Mouse (Mus musculus): ENCODE data around the gene Hormad1. TPM values are rescaled to one million over a fixed set of nuclear protein-coding genes. Genes with fewer than 3 reads are reported as not detected.
"Not testable (repeated sequence)": the region's sequence is repeated elsewhere in the genome, so short reads cannot be mapped to it uniquely, and the experiment has no call there.

Gene Hormad1
- total RNA-seq, 2 experiments from 2014 or later = not detected

DNA sequence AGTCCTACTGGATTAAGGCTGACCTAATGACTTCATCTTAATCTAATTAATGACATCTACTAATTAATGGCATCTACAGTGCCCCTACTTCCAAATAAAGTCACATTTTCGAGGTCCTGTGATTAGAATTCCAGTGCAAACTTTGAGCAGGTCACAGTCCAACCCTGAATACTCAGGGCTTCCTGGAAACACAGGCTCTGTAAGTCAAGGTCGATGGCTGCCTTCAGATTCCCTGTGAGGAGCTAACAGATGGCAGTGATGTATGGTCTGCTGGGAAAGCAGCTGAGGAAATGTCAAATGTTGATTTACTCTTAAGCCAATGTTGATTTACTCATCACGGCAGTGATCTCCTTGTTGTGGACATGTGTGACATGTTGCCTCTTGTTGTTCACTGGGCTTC is 5.5 kb upstream of the Hormad1 start:
- no peak for ATAC-seq (replicated peaks; ENCODE audit: poor library complexity, severe bottlenecking)

DNA sequence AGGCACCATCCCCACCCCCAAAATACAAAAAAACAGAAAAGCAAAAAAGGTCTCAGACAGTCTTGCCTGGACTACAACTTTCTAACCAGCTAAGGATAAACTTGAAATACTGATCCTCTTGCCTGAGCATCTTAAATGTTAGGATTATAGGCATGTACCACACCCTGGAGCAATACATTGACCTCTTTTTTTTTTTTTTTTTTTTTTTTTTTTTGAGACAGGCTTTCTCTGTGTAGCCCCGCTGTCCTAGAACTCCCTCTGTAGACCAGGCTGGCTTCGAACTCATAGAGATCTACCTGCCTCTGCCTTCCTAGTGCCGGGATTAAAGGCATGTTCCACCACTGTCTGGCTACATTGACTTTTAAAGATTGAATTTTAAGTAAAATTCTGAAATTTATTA is 1.3 kb downstream of the Hormad1 start:
- no peak for ATAC-seq (replicated peaks; ENCODE audit: poor library complexity, severe bottlenecking)

DNA sequence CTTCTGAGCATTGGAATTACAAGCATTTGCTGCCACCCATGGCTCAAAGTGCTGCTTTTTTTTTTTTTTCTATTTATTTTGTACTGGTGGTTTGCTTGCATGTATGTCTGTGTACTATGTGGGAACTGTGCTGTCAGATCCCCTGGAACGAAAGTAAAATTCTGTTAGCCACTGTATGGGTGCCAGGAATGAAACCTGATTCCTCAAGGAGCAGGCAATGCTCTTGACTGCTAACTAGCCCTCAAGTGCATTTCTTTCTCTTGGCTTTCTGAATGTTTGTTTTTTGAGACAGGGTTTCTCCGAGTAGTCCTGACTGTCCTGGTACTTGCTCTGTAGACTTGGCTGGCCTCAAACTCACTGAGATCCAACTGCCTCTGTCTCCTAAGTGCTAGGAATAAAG is 2.3 kb downstream of the Hormad1 start:
- ATAC-seq (replicated peaks; ENCODE audit: poor library complexity, severe bottlenecking) = no peak

DNA sequence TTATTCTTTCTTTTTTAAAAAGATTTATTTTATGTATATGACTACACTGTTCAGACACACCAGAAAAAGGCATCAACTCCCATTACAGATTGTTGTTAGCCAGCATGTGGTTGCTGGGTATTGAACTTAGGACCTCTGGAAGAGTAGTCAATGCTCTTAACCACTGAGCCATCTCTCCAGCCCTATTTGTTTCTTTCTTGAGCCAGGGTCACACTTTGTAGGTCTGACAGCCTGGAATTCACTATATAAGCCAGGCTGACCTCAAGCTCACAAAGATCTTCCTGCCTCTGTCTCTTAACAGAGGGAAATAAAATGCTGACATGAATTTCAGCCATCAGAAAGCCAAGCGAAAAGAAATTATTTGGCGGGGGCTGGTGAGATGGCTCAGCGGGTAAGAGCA is 10.1 kb downstream of the Hormad1 start:
- ATAC-seq (replicated peaks; ENCODE audit: poor library complexity, severe bottlenecking) = no peak

DNA sequence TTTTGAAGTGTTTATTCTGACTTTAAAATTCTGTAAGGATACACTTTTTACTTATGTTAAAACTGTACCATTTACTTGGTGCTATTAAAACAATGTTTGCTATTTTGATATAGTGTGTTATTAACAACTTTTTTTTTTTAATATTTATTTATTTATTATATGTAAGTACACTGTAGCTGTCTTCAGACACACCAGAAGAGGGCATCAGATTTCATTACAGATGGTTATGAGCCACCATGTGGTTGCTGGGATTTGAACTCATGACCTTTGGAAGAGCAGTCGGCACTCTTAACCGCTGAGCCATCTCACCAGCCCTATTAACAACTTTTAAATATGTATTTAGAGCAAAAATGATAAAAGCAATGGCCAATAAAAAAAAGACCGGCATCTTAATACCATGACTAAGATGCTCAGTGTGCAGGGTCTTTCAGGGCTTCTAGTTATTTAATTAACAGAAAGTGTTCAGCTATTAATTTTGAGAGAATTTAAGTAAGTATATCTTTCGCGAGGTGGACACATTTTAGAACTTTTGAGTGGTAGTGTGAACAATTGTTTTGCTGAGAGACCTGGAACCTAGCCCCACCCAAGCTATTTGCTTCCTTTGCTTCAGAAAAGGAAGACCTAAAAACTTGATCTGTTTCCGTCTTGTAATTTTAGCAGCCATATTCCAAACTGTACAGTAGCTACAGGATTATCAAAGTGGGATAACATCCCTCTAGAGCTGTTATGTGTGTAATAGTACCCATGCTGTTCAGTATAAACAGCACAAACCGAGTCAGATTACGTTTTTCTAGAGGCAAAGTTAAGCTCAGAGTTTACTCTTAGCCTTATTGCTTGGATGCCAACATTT is 28.5 kb downstream of the Hormad1 start:
- ATAC-seq (replicated peaks; ENCODE audit: poor library complexity, severe bottlenecking) = no peak; the same call in 1 of the 2 replicates

DNA sequence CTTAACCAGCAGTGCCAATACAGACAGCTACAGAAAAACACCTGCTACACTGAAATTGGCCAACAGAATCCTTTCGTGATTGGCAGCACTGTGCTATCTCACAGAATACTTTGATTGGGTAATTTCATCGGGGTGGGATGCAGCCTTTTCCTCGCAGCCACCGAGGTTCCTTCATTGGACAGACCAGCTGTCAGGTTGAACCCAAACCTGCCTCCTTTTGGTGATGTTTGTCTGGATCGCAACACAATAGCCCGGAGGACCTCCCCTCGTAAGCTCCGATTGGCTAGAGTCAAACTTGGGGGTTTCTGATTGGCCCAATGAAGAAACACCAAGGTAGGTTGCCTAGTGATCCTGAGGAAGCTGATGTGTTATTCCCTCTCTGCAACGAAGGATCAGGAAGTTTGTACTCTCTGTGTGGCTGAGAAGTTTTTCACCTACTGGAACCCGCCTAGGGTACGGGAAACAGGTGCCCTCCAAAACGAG is 29.2 kb downstream of the Hormad1 start, which contains the start of gene Golph3l:
Gene Golph3l, plus strand, starts transcription at position 331 of the 483 bp plus-strand sequence.
- peak; percentile 100 for ATAC-seq (replicated peaks; ENCODE audit: poor library complexity, severe bottlenecking)

DNA sequence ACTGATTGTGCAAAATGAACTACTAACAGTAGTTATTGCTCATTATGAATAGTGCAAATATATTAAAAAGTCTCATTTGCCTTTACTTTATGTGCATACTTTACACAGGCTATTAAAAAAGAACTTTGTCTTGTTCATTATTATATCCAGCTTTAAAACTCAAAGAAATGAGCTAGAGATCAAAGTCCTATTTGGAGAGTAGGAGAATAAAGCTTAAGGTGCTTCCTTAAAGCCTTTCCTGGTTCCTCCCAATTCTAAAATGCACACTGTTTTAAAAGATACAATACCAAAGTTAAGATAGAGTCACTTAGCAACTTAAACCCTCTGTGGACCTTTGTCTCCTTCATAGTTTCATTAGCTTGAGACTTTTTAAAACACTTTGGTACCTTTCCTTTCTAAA is 39.3 kb downstream of the Hormad1 start:
- no peak for ATAC-seq (replicated peaks; ENCODE audit: poor library complexity, severe bottlenecking)

DNA sequence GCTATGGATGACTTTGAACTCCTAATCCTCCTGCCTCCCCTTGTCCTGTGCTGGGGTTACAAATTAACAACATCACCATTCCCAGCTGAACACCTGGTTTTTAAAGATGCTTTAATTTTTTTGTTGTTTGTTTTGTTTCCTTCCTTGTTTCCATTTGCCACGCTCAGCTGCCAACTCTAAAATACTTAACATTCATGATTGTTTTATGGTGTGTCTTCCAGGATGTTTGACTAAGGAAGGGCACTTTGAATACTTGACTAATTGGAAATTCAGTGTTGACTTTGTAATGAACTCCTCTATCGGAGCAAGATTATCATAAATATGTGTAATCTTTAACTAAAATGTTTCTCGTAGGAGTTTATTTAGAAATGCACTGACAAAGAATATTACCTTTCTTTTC is 41.8 kb downstream of the Hormad1 start:
- ATAC-seq (replicated peaks; ENCODE audit: poor library complexity, severe bottlenecking) = no peak

DNA sequence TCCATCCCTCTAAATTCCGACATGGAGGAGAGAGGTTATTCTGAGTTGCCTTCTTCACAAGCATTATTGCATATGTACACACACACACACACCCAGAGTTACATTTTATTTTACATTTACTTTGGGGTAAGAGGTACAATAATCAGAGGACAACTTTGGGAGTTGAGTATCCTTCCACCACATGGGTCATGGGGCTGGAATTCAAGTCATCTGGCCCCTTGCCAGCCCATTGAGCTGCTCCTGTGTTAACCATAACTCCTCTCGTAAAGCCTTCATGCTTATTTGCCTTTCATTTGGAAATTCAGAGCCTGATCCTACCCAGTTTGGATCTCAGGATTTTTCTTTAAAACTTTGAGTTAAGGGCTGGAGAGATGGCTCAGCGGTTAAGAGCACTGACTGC is 46.6 kb downstream of the Hormad1 start:
- ATAC-seq (replicated peaks; ENCODE audit: poor library complexity, severe bottlenecking) = no peak

DNA sequence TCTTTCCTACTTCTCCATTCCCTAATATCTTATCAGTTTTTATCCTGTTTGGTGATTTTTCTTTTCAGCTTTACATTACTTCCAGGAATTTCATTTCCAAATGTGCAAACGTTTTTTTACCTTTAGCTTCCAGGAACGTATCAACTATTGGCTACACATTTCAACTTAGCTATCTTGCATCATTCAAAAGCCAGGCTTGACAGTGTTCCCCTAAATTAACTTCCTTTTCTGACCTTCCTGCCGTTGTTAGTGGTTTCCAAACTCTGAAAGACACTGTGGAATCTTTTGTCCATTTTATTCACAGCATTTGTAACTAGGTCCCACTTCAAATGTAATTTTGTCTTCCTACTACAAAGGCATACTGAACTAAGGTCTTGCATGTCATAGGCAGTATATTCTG is 49.7 kb downstream of the Hormad1 start:
- ATAC-seq (replicated peaks; ENCODE audit: poor library complexity, severe bottlenecking) = peak; percentile 81

DNA sequence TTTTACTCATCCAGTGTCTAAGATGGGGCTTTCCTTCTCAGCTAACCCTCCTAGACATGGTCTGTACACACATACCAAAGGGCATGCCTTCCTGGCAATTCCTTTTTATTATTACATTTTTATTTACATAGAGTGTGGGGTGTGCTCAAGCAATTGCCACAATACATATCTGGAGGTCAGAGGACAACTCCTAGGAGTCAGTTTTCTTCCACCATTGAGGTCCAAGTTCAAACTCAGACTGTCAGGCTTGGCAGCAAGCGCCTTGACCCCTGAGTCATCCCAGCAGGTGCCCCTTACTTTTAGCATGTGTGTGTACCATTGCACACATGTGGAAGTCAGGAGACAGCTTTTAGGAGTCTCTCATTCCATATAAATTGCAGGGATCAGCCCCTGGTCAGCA is 54.5 kb downstream of the Hormad1 start:
- ATAC-seq (replicated peaks; ENCODE audit: poor library complexity, severe bottlenecking) = no peak

DNA sequence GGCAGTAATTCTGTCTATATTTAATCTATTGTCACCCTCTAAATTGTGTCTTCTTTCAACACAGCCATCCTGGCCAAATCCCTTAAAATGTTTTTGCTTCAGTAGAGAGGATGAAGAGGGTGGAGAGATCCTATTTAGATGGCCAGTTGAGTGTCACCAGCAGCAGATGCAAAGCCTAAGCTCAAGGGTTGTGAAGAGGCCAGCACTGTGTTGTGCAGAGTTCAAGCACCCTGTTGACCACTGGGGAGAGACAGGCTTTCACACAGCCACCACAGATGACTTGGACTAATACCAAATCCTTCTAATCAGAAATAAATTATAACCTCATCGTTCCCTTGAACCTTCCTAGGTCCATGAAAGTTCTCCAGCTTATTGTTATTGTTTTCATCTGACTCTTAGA is 59.0 kb downstream of the Hormad1 start:
- ATAC-seq (replicated peaks; ENCODE audit: poor library complexity, severe bottlenecking) = no peak

DNA sequence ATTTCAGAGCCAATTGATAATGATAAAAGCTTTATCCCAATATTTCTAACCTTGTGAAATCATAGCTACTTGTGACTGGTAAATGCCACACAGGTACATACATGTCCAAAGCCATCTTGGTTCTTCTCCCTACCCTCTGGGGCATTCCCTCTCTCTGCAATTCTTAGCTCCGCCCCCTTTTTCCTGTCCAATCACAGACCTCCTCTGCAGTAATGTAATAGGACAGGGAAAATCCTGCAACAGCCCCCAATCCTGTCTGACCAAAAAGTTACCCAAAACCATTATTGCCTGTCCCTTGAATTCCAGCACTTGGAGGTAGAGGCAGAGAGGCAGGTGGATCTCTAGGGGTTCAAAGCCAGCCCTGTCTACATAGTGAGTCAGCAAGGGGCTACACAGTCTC is 61.8 kb downstream of the Hormad1 start:
- ATAC-seq (replicated peaks; ENCODE audit: poor library complexity, severe bottlenecking) = no peak

DNA sequence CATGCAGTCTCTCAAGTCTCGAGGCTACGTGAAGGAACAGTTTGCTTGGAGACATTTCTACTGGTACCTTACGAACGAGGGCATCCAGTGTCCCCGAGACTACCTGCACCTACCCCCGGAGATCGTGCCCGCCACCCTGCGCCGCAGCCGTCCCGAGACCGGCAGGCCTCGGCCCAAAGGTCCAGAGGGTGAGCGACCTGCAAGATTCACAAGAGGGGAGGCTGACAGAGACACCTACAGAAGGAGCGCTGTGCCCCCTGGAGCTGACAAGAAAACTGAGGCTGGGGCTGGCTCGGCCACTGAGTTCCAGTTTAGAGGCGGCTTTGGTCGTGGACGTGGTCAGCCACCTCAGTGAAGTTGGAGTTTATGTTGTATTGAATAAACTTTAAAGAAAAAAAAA is 62.9 kb downstream of the Hormad1 start:
- ATAC-seq (replicated peaks; ENCODE audit: poor library complexity, severe bottlenecking) = not testable (repeated sequence)

DNA sequence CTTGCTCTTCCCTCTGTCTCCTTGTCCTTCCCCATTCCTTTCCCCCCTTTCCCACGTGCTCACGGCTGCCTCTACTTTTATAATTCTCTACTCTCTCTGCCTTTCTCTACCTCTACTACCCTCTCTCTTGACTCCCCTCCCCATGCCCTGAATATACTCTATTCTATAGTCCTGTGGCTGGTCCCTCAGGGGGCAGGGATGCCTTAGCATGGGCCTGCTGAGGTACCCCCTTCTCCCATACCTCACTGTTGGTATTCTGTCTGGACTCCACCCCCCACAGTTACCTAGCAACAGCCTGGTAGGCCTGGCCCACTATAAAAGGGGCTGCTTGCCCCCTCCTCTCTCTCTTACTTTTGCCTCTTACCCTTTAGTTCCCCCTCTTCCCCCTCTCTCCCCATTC is 64.1 kb downstream of the Hormad1 start:
- no peak for ATAC-seq (replicated peaks; ENCODE audit: poor library complexity, severe bottlenecking)

DNA sequence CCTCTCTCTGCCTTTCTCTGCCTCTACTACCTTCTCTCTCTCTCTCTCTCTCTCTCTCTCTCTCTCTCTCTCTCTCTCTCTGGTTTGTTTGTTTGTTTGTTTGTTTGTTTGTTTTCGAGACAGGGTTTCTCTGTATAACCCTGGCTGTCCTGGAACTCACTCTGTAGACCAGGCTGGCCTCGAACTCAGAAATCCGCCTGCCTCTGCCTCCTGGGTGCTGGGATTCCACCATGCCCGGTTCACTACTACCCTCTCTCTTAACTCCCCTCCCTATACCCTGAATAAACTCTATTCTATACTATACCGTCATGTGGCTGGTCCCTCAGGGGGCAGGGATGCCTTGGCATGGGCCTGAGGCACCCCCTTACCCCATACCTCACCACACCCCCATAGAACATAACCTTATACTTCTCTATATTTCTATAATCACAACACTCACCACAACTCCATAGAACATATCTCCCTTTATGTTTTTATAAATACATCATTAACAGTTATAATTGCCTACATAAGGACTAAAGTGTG is 64.6 kb downstream of the Hormad1 start:
- ATAC-seq (replicated peaks; ENCODE audit: poor library complexity, severe bottlenecking) = not testable (repeated sequence)

DNA sequence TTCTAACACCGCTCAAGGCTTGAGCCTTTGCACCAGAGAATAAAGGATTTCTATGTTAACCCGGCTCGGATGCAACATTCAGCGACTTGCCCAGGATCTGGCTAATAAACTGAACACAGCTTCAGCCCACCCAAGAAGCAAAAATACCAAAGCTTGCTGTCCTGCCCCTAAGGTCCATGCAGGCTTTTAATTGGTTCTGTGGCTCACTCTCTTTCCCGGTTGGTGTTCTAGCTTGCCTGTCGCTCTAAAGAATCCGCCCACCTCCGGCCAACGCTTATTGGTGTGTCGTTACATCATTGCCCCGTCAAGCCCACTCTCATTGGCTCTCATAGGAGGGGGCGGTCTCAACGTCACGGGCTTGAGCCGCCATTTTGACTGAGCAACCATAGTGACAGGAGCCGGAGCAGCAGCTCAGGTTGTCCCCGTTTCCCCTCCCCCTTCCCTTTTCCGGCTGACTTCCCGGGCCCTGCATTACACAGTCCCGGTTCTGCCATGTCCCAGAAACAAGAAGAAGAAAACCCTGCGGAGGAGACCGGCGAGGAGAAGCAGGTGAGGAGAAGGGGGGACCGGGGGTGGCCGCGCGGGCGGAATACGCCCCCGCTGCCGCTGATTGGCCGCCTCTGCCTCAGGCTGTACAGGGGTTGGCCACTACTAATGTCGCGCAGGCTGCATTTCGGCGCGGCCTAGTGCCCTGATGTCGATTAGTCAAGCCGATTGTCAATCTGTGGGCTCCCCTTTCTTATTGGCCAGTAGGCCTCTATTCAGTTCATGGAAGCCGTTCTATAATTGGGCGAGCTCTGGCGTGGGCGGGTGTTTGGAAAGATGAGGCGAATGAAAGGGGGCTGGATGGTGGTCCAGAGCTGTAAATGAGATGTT is 65.4 kb downstream of the Hormad1 start, which contains the start of gene Ensa:
Gene Ensa, plus strand, starts transcription at position 366 of the 876 bp plus-strand sequence.
- peak; percentile 94 for ATAC-seq (replicated peaks; ENCODE audit: poor library complexity, severe bottlenecking)

DNA sequence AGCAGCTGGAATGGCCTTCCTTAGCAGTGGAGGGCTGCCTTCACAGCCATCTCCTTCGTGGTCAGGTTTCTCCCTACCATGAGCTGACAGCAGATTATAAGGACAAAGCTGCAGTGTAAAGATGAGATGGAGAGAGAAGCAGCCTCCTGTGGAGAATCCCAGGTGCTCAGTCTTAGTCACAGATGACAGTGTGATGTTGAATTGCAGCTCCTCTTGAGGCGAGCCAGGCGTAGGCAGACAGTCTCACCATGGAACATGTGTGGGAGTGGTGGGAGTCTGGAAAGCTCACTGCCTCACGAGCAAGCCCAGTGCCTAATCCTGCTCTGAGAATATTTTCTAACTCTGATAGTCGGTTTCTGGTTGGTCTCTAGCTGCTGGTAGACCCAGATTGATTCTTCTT is 68.3 kb downstream of the Hormad1 start:
- no peak for ATAC-seq (replicated peaks; ENCODE audit: poor library complexity, severe bottlenecking)

DNA sequence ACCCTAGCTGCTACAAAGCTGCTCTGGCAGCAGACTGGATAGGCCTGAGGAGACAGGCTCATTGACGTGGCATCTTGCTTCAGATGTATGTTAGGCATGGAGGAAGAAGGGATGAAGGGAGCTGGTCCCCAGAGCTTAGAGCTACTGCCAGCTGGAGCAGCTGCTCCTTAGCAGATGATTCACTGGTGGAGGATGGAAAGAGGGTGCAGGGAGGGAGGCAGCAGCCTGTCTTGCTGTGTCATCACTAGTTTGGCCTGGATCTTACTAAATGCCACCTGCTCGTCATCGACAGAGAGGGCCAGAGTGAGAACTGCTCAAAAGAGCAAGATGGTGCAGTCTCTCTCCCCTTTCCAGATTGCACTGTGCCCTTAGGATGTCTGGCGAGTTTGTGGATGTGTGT is 70.3 kb downstream of the Hormad1 start:
- no peak for ATAC-seq (replicated peaks; ENCODE audit: poor library complexity, severe bottlenecking)

DNA sequence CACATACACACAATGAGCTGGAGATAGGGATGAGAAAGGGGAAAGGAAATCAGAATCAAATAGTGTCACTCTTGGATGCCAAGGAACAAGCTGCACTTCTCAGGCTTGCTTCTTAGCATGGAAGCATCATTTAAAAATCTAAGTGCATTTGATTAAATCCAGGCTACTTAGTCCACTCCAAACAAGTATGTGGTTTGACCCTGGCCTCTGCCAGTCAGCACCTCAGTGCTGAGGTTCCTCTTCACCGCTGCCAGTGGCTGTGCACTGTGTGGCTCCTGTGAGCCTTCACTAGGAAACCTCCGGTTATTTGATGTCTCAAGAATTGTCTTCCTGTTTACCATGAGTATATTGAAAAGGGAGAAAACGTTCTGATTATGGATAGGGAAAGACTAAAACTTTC is 71.4 kb downstream of the Hormad1 start:
- ATAC-seq (replicated peaks; ENCODE audit: poor library complexity, severe bottlenecking) = no peak

DNA sequence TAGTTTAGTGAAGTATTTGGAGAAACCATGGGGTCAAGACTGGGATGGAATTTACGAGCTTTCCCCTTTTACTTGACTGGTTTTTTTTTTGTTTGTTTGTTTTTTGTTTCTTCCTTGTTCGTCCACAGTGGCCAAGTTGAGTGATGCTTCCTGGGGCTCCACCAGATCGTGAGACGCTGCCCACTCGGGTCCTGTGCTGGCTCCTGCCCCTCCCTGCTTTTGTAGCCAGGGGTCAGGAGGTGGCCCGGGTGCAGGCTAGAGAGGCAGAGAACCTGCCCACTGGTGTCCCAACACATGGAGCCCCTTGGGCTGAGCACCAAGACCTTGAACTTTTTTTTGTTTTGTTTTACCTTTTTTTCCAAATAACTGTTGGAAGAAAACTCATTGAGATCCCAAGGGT is 71.8 kb downstream of the Hormad1 start:
- ATAC-seq (replicated peaks; ENCODE audit: poor library complexity, severe bottlenecking) = no peak

All from granulocyte monocyte progenitor cell, adult 5-6 weeks (primary cell).